Mouse (Mus musculus) lung, embryonic 14.5 days (tissue): ENCODE data around the gene Gm7970. TPM values are rescaled to one million over a fixed set of nuclear protein-coding genes. Genes with fewer than 3 reads are reported as not detected.
"Not testable (repeated sequence)": the region's sequence is repeated elsewhere in the genome, so short reads cannot be mapped to it uniquely, and the experiment has no call there.

Experiments
- ATAC-seq: fragments of 200-750 bp; cut with Nextera tagmentation; 2 replicates; pipeline ENCODE4 v1.8.0; 2017; ENCODE audit warnings: mild to moderate bottlenecking, moderate TSS enrichment, moderate library complexity; ENCODE audit not compliant: insufficient read depth
- DNase-seq: peaks from one replicate; pipeline ENCODE4 v3.0.0-alpha.2; 2015
- H3K27ac ChIP-seq: fragments of 300-500 bp; sonication (generic); 2 replicates; pipeline ENCODE4 v1.5.1; 2014; ENCODE audit warnings: low read depth, mild to moderate bottlenecking, moderate library complexity
- H3K27me3 ChIP-seq: fragments of 300-500 bp; sonication (generic); 2 replicates; pipeline ENCODE4 v1.6.1; 2014; ENCODE audit warnings: low read length, control low read depth; ENCODE audit not compliant: insufficient read depth
- H3K36me3 ChIP-seq: fragments of 300-500 bp; sonication (generic); 2 replicates; pipeline ENCODE4 v1.6.1; 2014; ENCODE audit warnings: control low read depth; ENCODE audit not compliant: insufficient read depth
- H3K4me1 ChIP-seq: fragments of 300-500 bp; sonication (generic); 2 replicates; pipeline ENCODE4 v1.6.1; 2014; ENCODE audit warnings: antibody characterized with exemption, control low read depth; ENCODE audit not compliant: insufficient read depth
- H3K4me2 ChIP-seq: fragments of 300-500 bp; sonication (generic); 2 replicates; pipeline ENCODE4 v1.6.1; 2014; ENCODE audit warnings: mild to moderate bottlenecking
- H3K4me3 ChIP-seq: fragments of 300-500 bp; sonication (generic); 2 replicates; pipeline ENCODE4 v1.5.1; 2014; ENCODE audit warnings: low read depth, low read length
- H3K9ac ChIP-seq: fragments of 300-500 bp; sonication (generic); 2 replicates; pipeline ENCODE4 v1.6.1; 2014
- H3K9me3 ChIP-seq: fragments of 300-500 bp; sonication (generic); 2 replicates; pipeline ENCODE4 v1.6.1; 2016; ENCODE audit warnings: low read depth, low read length, control low read depth
- WGBS: fragments of 180-500 bp; shearing (Covaris S2); extraction: QIAGEN DNeasy Blood & Tissue Kit; methylation state at CpG from one replicate; pipeline ENCODE4 v1.1.7; 2014; 5-methylcytosine and 5-hydroxymethylcytosine counted together
- polyA plus RNA-seq: library from polyadenylated mRNA; unstranded; fragments of >200 nt; fragmentation: Nextera tagmentation; extraction: Ambion mirVana; gene quantifications from 2 replicates; pipeline ENCODE4 v1.2.1, GENCODE M21; 2014

Gene Gm7970
- polyA plus RNA-seq, result not detected in 2 replicates

- H3K36me3 ChIP-seq, H3K4me2 ChIP-seq, H3K4me1 ChIP-seq, DNase-seq, H3K27ac ChIP-seq, H3K9ac ChIP-seq, H3K9me3 ChIP-seq, ATAC-seq, H3K27me3 ChIP-seq, H3K4me3 ChIP-seq: not testable (repeated sequence)
- WGBS, result no CpG with 5 or more reads among the region's 2 CpGs
These were observed at the start of gene Gm7970 for GRCm38 (mm10) chr14:41555483-41555882. Gene Gm7970 (minus strand): TSS chr14:41555583.

GRCm38 (mm10) chr14:41600935-41601334 is 45.6 kb upstream of the Gm7970 start:
- not testable (repeated sequence) for H3K9me3 ChIP-seq, H3K27ac ChIP-seq, ATAC-seq, H3K4me3 ChIP-seq, H3K27me3 ChIP-seq, H3K4me2 ChIP-seq, H3K36me3 ChIP-seq, DNase-seq, H3K4me1 ChIP-seq, H3K9ac ChIP-seq
- 97% methylated on average over 15 of the region's 15 CpGs for whole genome bisulfite sequencing

GRCm38 (mm10) chr14:41586346-41586745 is 31.0 kb upstream of the Gm7970 start:
- not testable (repeated sequence) for H3K27ac ChIP-seq, H3K4me2 ChIP-seq, DNase-seq, H3K4me1 ChIP-seq, H3K27me3 ChIP-seq, H3K9ac ChIP-seq, H3K36me3 ChIP-seq, H3K9me3 ChIP-seq, H3K4me3 ChIP-seq, ATAC-seq
- 76% methylated on average over 1 of the region's 1 CpGs for WGBS

- not testable (repeated sequence) for H3K27me3 ChIP-seq, H3K9me3 ChIP-seq, DNase-seq, H3K4me1 ChIP-seq, H3K9ac ChIP-seq, H3K4me2 ChIP-seq, H3K27ac ChIP-seq, ATAC-seq, H3K4me3 ChIP-seq, H3K36me3 ChIP-seq
- no CpG with 5 or more reads among the region's 1 CpGs for WGBS
These were observed 17.5 kb upstream of the Gm7970 start, which contains the start of gene 1700049E17Rik2 for GRCm38 (mm10) chr14:41572911-41573310. Gene 1700049E17Rik2 (plus strand): TSS chr14:41573211.

GRCm38 (mm10) chr14:41524695-41525094 is 30.7 kb downstream of the Gm7970 start:
- not testable (repeated sequence) for DNase-seq, H3K4me1 ChIP-seq, H3K36me3 ChIP-seq, H3K9ac ChIP-seq, H3K27me3 ChIP-seq, H3K4me3 ChIP-seq, ATAC-seq, H3K4me2 ChIP-seq, H3K27ac ChIP-seq, H3K9me3 ChIP-seq
- WGBS, result 57% methylated on average over 1 of the region's 1 CpGs

GRCm38 (mm10) chr14:41520683-41521082 is 34.7 kb downstream of the Gm7970 start:
- not testable (repeated sequence) for H3K36me3 ChIP-seq, DNase-seq, H3K4me1 ChIP-seq, H3K4me2 ChIP-seq, ATAC-seq, H3K9me3 ChIP-seq, H3K27ac ChIP-seq, H3K9ac ChIP-seq, H3K4me3 ChIP-seq, H3K27me3 ChIP-seq
- WGBS, result 73% methylated on average over 5 of the region's 5 CpGs

Other genes with a start within 250 kb of the Gm7970 start
- gene Gm5798, start 207.0 kb downstream of the Gm7970 start, polyA plus RNA-seq, result not detected in 2 replicates
- gene Gm7945, start 169.2 kb downstream of the Gm7970 start, polyA plus RNA-seq, result not detected in 2 replicates
- gene Gm6482, start 147.3 kb downstream of the Gm7970 start, polyA plus RNA-seq, result not detected in 2 replicates
- gene Gm7954, start 102.1 kb downstream of the Gm7970 start, polyA plus RNA-seq, result not detected in 2 replicates
- gene Gm3486, start 66.1 kb downstream of the Gm7970 start, polyA plus RNA-seq, result not detected in 2 replicates
- not detected in 2 replicates for gene 1700049E17Rik2, start 17.6 kb upstream of the Gm7970 start, polyA plus RNA-seq
- not detected in 2 replicates for gene Gm3072, start 69.0 kb upstream of the Gm7970 start, polyA plus RNA-seq
- not detected in 2 replicates for gene Gm3676, start 90.9 kb upstream of the Gm7970 start, polyA plus RNA-seq
- not detected in 2 replicates for gene Gm8068, start 146.3 kb upstream of the Gm7970 start, polyA plus RNA-seq
- gene Gm7929, start 195.0 kb upstream of the Gm7970 start, polyA plus RNA-seq, result not detected in 2 replicates
- gene Gm47189, start 216.9 kb upstream of the Gm7970 start, polyA plus RNA-seq, result not detected in 2 replicates